Mouse (Mus musculus): ENCODE measurements around the gene Tbc1d22a.

- TF ChIP-seq CTCF (IDR thresholded peaks at IDR 0.05; ENCODE audit: insufficient read depth, low read length) (no peak), POLR2A (IDR thresholded peaks at IDR 0.05; ENCODE audit: borderline replicate concordance, extremely low read depth, low read depth, low read length) (no peak)
These were observed 38.1 kb upstream of the Tbc1d22a start for GRCm38 (mm10) chr15:86176166-86176565.
